Mouse (Mus musculus) kidney, adult 2 months (tissue): ENCODE data around the gene Spcs3.

Experiments used
- CTCF ChIP-seq: fragments of 200-500 bp; conservative IDR thresholded peaks from 2 replicates; pipeline ENCODE4 v1.5.1; 2011; ENCODE audit warnings: low read depth, mild to moderate bottlenecking, control low read depth, low read length, moderate library complexity, mixed read lengths; ENCODE audit not compliant: insufficient read depth, insufficient read length
- POLR2A ChIP-seq: fragments of 200-500 bp; IDR thresholded peaks from one replicate; pipeline ENCODE4 v1.6.1; 2011; ENCODE audit warnings: low read depth, low read length, control low read depth

DNA sequence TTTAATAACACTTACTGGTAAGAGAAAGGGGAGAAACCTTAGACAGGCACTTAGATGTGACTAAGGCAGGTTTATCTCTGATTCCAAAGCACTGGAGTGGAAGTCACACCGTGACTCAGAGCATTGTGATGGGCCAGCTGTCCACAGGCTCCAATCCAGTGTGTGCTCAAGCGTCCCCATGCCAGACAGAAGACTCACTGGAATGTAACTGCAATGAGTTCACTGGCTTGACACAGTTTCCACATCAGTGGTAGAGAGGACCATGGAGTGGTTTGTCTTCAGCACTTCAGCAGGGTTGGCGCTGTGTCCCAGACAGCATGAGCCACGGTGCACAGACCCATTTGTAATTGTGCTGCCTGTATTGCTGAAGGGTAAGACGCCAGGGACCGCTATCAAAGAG is 18.6 kb upstream of the Spcs3 start:
- TF ChIP-seq CTCF = no peak
- no peak for TF ChIP-seq POLR2A
